Mouse (Mus musculus): Measurements from ENCODE around the gene Pou2f1. TPM values are rescaled to one million over a fixed set of nuclear protein-coding genes. Genes with fewer than 3 reads are reported as not detected.
A peak's percentile ranks its signal among the peaks of the same experiment; 100 is the strongest.

Gene Pou2f1
- total and polyA plus RNA-seq, 3 experiments: 7.6 to 11.4 (median 8.2) TPM

DNA sequence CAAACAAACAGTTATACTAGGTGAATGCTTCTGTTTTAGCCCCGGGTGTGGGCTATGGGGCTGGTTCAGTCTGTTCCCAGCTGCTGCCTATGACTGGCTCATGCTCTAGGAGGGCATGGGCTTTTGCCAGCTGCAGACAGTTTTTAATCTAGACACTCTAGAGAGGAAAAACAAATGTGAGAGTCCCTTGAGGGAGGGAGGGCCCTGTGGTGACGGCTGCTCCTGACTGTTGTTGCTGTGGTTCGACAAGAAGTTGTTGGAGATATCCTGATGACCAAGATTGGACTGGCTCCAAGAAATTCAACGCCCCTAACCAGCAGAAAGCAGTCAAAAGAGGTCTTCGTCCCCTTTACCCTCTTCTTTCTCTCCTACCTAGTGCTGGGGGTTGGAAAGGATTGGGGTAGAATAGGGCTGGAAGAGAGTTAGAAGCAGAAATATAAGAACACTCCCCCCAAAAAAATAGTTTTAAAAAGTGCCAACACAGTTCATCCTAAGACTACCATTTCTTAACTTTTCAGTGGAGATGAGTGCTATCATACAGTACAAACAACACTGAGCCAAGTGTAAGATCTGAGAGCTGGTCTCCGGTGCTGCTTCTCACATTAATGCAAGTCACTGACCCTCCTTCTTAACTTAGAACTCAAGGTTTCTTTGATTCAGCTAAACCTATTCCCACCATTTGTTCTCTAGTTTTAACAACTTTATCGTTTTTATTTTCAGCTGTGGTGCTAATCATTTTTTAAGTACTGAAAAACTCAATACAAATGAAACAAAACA is 25.6 kb downstream of the Pou2f1 start:
- peak; percentile 27 to 37 for DNase-seq
- TF ChIP-seq EP300 (IDR thresholded peaks at IDR 0.05; ENCODE audit: insufficient read depth, low read depth, low read length): no peak
- TF ChIP-seq POLR2A (IDR thresholded peaks at IDR 0.05; ENCODE audit: insufficient read depth, low read depth, low read length): no peak
- no peak for TF ChIP-seq CTCF (IDR thresholded peaks at IDR 0.05)
- intact Hi-C loops (cut with DNase I): no loop called here
- Histone ChIP-seq H3K79me2 (replicated peaks; ENCODE audit: control insufficient read depth, insufficient read depth, low read length) (no peaks in the 10 kb centered on the region; the same call in 1 of the 2 replicates), H3K4me1 (ENCODE audit: control insufficient read depth, insufficient read depth, low read length) (peaks cover 5% of the 10 kb centered on the region; the same call in 1 of the 2 replicates), H3K36me3 (ENCODE audit: control insufficient read depth, insufficient read depth, low read length) (peaks cover 8% of the 10 kb centered on the region; the same call in 1 of the 2 replicates), H3K27ac (peak overlapping the region; percentile 18), H3K4me3 (no peak overlapping the region), H3K9ac (ENCODE audit: low read depth, low read length) (no peak overlapping the region), H3K27me3 (ENCODE audit: control insufficient read depth, insufficient read depth, low read length) (no peaks in the 10 kb centered on the region)
- WGBS: 27% methylated on average over 7 of the region's 7 CpGs

DNA sequence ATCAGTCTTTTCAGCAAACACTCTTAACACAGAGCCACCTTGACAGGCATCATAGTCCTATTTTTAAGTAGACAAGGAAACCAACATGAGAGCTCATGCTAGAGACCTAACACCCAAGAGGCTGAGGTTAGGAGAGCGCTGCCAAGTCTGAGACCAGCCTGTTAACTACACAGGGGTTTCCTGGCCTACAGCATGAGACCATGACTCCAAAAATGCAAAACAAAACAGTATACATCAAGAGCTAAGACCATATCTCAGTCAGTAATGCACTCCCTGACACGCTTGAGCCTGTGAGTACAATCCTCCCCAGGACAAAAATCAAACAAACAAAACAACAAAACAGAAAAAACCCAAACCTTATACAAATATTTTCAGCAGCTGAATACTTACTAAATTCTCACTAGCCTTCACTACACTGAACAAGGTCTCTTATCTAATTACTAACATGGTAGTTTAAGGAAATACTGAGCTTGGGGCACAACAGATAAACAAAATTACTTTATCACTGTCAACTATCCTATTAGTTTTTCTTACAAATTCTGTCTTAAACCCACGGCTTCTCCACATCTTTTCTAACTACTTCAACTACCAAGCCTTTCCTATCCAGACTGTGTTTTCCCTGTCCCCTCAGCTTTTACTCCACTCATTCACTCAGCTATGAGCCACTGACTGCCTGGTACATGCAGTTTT is 33.3 kb downstream of the Pou2f1 start:
- Histone ChIP-seq H3K4me3 (no peak overlapping the region), H3K9ac (ENCODE audit: low read depth, low read length) (no peak overlapping the region), H3K27me3 (ENCODE audit: control insufficient read depth, insufficient read depth, low read length) (no peaks in the 10 kb centered on the region), H3K4me1 (ENCODE audit: control insufficient read depth, insufficient read depth, low read length) (peaks cover 2% of the 10 kb centered on the region; the same call in 1 of the 2 replicates), H3K27ac (no peak overlapping the region), H3K36me3 (ENCODE audit: control insufficient read depth, insufficient read depth, low read length) (no peaks in the 10 kb centered on the region), H3K79me2 (replicated peaks; ENCODE audit: control insufficient read depth, insufficient read depth, low read length) (peaks cover 3% of the 10 kb centered on the region; the same call in 1 of the 2 replicates)
- intact Hi-C loops (cut with DNase I): loop anchor here (5.0 kb wide), 1 partner anchor 183 kb away; no protein-coding TSS in a partner anchor
- WGBS: 87% methylated on average over 3 of the region's 3 CpGs
- TF ChIP-seq EP300 (IDR thresholded peaks at IDR 0.05; ENCODE audit: insufficient read depth, low read depth, low read length): no peak
- no peak for TF ChIP-seq CTCF (IDR thresholded peaks at IDR 0.05)
- TF ChIP-seq POLR2A (IDR thresholded peaks at IDR 0.05; ENCODE audit: insufficient read depth, low read depth, low read length): no peak
- no peak for DNase-seq

DNA sequence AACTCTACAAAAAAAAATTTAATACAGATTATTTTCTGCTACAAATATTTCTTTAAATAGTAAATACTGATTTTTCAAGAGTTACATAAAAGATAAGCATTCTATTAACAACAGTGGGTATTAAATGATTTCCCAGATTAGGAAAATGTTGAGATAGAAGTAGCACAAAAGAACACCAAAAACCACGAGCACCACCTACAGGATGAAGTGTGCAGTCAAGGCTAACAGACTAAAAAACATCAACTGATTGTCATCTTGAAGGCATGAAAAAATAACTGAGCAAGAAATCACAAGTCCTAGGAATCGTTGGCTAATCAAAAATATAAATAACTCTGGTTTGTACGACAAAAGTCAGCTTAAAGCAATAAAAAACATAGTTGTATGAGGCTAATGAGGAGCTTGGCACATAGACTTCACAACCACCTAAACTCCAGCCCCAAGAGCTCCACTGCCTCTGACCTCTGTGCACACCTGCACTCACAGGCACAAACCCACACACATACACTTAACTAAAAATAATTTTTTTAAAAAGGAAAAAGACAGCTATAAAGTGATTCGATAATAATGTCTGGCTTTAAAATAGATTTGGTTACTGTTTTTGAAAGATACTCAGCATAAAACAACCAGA is 35.3 kb downstream of the Pou2f1 start:
- peak in 1 of 2 experiments; percentile 17 for DNase-seq
- 21% methylated on average over 4 of the region's 4 CpGs for WGBS
- no peak overlapping the region for H3K4me3 ChIP-seq
- peaks cover 2% of the 10 kb centered on the region; the same call in 1 of the 2 replicates for H3K36me3 ChIP-seq (ENCODE audit: control insufficient read depth, insufficient read depth, low read length)
- H3K79me2 ChIP-seq (replicated peaks; ENCODE audit: control insufficient read depth, insufficient read depth, low read length): peaks cover 3% of the 10 kb centered on the region; the same call in 1 of the 2 replicates
- TF ChIP-seq CTCF (IDR thresholded peaks at IDR 0.05): peak; percentile 90
- no peak for TF ChIP-seq EP300 (IDR thresholded peaks at IDR 0.05; ENCODE audit: insufficient read depth, low read depth, low read length)
- no peak for TF ChIP-seq POLR2A (IDR thresholded peaks at IDR 0.05; ENCODE audit: insufficient read depth, low read depth, low read length)
- H3K27me3 ChIP-seq (ENCODE audit: control insufficient read depth, insufficient read depth, low read length): no peaks in the 10 kb centered on the region
- intact Hi-C loops (cut with DNase I): loop anchor here (1.0 to 5.0 kb wide), 2 partner anchors 185 to 187 kb away; no protein-coding TSS in a partner anchor
- no peak overlapping the region for H3K9ac ChIP-seq (ENCODE audit: low read depth, low read length)
- no peak overlapping the region for H3K27ac ChIP-seq
- H3K4me1 ChIP-seq (ENCODE audit: control insufficient read depth, insufficient read depth, low read length): peaks cover 1% of the 10 kb centered on the region; the same call in 1 of the 2 replicates

DNA sequence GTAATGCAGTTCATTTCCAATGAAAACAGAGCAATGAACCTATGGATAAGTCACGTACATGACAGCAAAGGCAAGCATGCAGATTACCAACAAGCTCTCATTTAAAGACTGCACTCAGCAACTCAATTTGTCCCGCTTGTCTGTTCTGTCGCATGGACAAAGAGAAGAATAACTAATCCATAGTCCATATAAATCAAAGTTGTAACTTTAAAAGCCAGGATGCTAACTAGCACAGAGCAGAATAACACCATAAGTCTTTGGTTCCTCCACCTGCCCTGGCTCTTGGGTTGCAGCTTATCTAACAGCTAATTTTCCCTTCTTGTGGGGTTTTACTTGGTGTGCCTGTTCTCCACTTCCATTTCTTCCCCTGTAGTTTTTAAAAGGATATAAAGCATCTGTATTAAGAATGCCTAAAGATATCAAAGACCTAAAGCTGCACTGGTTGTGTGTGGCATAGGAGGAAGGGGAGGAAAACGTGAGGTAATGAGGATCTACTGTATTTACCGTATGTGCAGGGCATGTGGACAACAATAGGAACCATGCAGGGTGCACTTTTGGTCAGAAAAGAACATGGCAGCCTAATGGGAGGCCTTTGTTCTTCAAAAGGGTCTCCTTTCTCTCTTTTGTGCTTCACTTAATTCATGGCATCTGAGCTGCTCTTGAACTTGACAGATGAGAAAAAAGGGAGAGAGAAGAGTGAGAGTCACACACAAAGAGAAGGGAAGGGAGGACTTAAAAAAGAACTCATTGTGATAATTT is 36.1 kb downstream of the Pou2f1 start:
- no peak for TF ChIP-seq EP300 (IDR thresholded peaks at IDR 0.05; ENCODE audit: insufficient read depth, low read depth, low read length)
- no peak for TF ChIP-seq POLR2A (IDR thresholded peaks at IDR 0.05; ENCODE audit: insufficient read depth, low read depth, low read length)
- no peak for TF ChIP-seq CTCF (IDR thresholded peaks at IDR 0.05)
- DNase-seq: no peak
- intact Hi-C loops (cut with DNase I): loop anchor here (1.0 to 5.0 kb wide), 2 partner anchors 113 to 186 kb away; no protein-coding TSS in a partner anchor
- WGBS: 86% methylated on average over 5 of the region's 5 CpGs
- Histone ChIP-seq H3K4me1 (ENCODE audit: control insufficient read depth, insufficient read depth, low read length) (peaks cover 4% of the 10 kb centered on the region), H3K79me2 (replicated peaks; ENCODE audit: control insufficient read depth, insufficient read depth, low read length) (peaks cover 3% of the 10 kb centered on the region; the same call in 1 of the 2 replicates), H3K27me3 (ENCODE audit: control insufficient read depth, insufficient read depth, low read length) (no peaks in the 10 kb centered on the region), H3K36me3 (ENCODE audit: control insufficient read depth, insufficient read depth, low read length) (peaks cover 2% of the 10 kb centered on the region), H3K4me3 (no peak overlapping the region), H3K9ac (ENCODE audit: low read depth, low read length) (no peak overlapping the region), H3K27ac (no peak overlapping the region)

- intact Hi-C loops (cut with DNase I): no loop called here
- no peak for DNase-seq
- Histone ChIP-seq H3K27me3 (ENCODE audit: control insufficient read depth, insufficient read depth, low read length) (no peaks in the 10 kb centered on the region), H3K27ac (no peak overlapping the region), H3K79me2 (replicated peaks; ENCODE audit: control insufficient read depth, insufficient read depth, low read length) (peaks cover 3% of the 10 kb centered on the region), H3K36me3 (ENCODE audit: control insufficient read depth, insufficient read depth, low read length) (peaks cover 2% of the 10 kb centered on the region), H3K4me3 (no peak overlapping the region), H3K9ac (ENCODE audit: low read depth, low read length) (no peak overlapping the region), H3K4me1 (ENCODE audit: control insufficient read depth, insufficient read depth, low read length) (peaks cover 4% of the 10 kb centered on the region)
- WGBS: 72% methylated on average over 6 of the region's 6 CpGs
- TF ChIP-seq CTCF (IDR thresholded peaks at IDR 0.05) (no peak), EP300 (IDR thresholded peaks at IDR 0.05; ENCODE audit: insufficient read depth, low read depth, low read length) (no peak), POLR2A (IDR thresholded peaks at IDR 0.05; ENCODE audit: insufficient read depth, low read depth, low read length) (no peak)
Observed at GRCm38 (mm10) chr1:165961676-165962364, 40.7 kb downstream of the Pou2f1 start.
